Mouse (Mus musculus): Measurements from ENCODE around the gene Klhl31.
A peak's percentile ranks its signal among the peaks of the same experiment; 100 is the strongest.

GRCm38 (mm10) chr9:77607840-77608239 lies 28.5 kb upstream of the Klhl31 start:
- TF ChIP-seq CTCF (IDR thresholded peaks at IDR 0.05; ENCODE audit: borderline replicate concordance, control insufficient read depth, extremely low read depth, insufficient read depth, low read length, poor library complexity): peak; percentile 71; the same call in 1 of the 2 replicates
- no peak for TF ChIP-seq POLR2A (IDR thresholded peaks at IDR 0.05; ENCODE audit: control insufficient read depth, extremely low read depth, insufficient read depth, low read length, poor library complexity)

Data from thymus, adult 2 months (tissue).